Mouse (Mus musculus): ENCODE data around the gene Man2a1. TPM values are rescaled to one million over a fixed set of nuclear protein-coding genes. Genes with fewer than 3 reads are reported as not detected.

The Man2a1 gene
- polyA plus RNA-seq, 1 experiment, result 53.4 TPM

DNA sequence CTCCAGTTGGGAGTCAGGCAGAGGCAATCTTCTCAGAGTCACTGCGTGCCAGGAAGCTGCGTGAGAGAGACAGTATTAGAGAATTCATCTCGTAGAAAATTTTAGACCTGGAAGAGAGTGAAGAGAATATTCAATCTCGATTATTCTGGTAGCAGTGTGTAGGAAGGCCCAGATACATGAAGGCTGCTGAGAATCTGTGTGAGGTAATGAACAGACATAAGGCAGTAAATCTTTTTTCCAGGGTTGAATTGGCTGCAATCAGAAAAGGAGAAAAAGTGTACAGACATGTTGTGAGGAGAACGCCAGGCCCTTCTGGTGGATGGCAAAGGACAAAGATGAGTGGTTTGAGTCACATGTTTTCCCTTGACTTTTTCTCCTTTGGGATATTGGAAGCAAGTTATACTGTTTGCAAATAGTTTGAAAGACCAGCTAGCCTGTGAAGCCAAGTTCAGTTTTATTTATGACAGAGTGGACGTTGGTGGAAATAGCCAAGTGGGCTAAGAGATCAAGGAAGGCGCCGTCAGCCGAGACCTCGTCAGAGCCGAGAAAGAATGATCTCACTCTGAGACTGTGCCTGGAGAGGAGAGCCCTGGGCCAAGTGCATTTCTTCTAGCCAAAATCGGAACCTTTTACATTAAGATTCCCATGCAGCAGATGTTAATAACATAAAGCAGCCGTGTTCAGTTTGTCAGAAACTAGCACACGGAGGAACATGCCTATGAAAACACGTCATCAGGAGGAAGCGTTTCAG, 11.8 kb downstream of the Man2a1 start:
- H3K4me3 ChIP-seq (ENCODE audit: low read depth, low read length), result no peak overlapping the region
- H3K36me3 ChIP-seq (ENCODE audit: control insufficient read depth, insufficient read depth, low read length, poor library complexity, severe bottlenecking), result 0 out of 2 replicates have a peak, but pooled peaks cover 3% of the 10 kb centered on the region
- H3K9me3 ChIP-seq (replicated peaks; ENCODE audit: control insufficient read depth, insufficient read depth, low read length, poor library complexity, severe bottlenecking), result no peaks in the 10 kb centered on the region
- no peak overlapping the region for H3K27ac ChIP-seq (ENCODE audit: insufficient read depth, low read length)
- H3K27me3 ChIP-seq (ENCODE audit: control insufficient read depth, insufficient read depth, low read length, poor library complexity, severe bottlenecking), result no peaks in the 10 kb centered on the region
- TF ChIP-seq EP300 (IDR thresholded peaks at IDR 0.05; ENCODE audit: insufficient read depth, low read depth, low read length), result no peak
- TF ChIP-seq POLR2A (IDR thresholded peaks at IDR 0.05; ENCODE audit: insufficient read depth, low read length), result no peak
- no peak for TF ChIP-seq CTCF (IDR thresholded peaks at IDR 0.05; ENCODE audit: low read depth, low read length)
- no peak overlapping the region for H3K9ac ChIP-seq (ENCODE audit: low read depth, poor library complexity, severe bottlenecking)
- no peaks in the 10 kb centered on the region for H3K4me1 ChIP-seq (ENCODE audit: control insufficient read depth, insufficient read depth, low read length)

DNA sequence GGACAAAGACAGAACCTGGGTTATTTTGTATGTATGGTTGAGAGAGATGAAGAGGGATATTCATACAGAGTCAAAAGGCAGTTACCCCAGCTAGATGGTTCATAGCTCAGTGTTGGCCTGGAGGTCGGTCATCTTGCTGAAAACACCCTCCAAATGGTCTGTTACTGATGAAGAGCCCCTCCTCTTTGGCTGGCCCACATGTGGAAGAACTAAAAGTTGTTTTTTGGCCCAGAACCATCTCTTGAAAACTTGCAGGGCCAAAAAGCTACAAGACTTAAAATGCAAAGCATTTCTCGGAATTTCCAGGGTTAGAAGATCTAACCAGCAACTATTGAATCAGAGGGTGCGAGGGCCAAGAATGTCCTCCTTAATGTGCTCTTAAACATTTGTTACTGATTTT, 12.4 kb downstream of the Man2a1 start:
- H3K27ac ChIP-seq (ENCODE audit: insufficient read depth, low read length), result no peak overlapping the region
- no peaks in the 10 kb centered on the region for H3K9me3 ChIP-seq (replicated peaks; ENCODE audit: control insufficient read depth, insufficient read depth, low read length, poor library complexity, severe bottlenecking)
- TF ChIP-seq POLR2A (IDR thresholded peaks at IDR 0.05; ENCODE audit: insufficient read depth, low read length) (no peak), EP300 (IDR thresholded peaks at IDR 0.05; ENCODE audit: insufficient read depth, low read depth, low read length) (no peak), CTCF (IDR thresholded peaks at IDR 0.05; ENCODE audit: low read depth, low read length) (no peak)
- H3K4me1 ChIP-seq (ENCODE audit: control insufficient read depth, insufficient read depth, low read length), result no peaks in the 10 kb centered on the region
- H3K4me3 ChIP-seq (ENCODE audit: low read depth, low read length), result no peak overlapping the region
- H3K9ac ChIP-seq (ENCODE audit: low read depth, poor library complexity, severe bottlenecking), result no peak overlapping the region
- H3K36me3 ChIP-seq (ENCODE audit: control insufficient read depth, insufficient read depth, low read length, poor library complexity, severe bottlenecking), result 0 out of 2 replicates have a peak, but pooled peaks cover 3% of the 10 kb centered on the region
- H3K27me3 ChIP-seq (ENCODE audit: control insufficient read depth, insufficient read depth, low read length, poor library complexity, severe bottlenecking), result no peaks in the 10 kb centered on the region

DNA sequence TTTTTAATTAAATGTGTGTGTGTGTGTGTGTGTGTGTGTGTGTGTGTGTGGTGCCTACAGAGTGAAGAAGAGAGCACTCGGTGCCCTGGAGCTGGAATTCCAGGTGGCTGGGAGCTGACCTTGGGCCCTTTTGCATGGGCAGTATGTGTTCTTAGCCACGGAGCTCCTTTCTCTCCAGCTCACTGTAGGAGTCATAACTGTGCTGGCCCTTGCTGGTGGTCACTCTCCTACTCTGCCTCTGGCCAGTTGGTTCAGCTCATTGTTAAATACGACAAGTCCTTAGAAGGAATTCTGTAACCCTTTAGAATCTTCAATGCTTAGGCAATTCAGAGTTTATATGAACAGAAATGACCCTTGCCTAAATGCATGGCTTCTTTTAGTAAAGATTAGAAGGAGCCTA, 12.8 kb downstream of the Man2a1 start:
- no peaks in the 10 kb centered on the region for H3K4me1 ChIP-seq (ENCODE audit: control insufficient read depth, insufficient read depth, low read length)
- no peaks in the 10 kb centered on the region for H3K9me3 ChIP-seq (replicated peaks; ENCODE audit: control insufficient read depth, insufficient read depth, low read length, poor library complexity, severe bottlenecking)
- H3K27ac ChIP-seq (ENCODE audit: insufficient read depth, low read length), result no peak overlapping the region
- H3K27me3 ChIP-seq (ENCODE audit: control insufficient read depth, insufficient read depth, low read length, poor library complexity, severe bottlenecking), result no peaks in the 10 kb centered on the region
- no peak overlapping the region for H3K4me3 ChIP-seq (ENCODE audit: low read depth, low read length)
- TF ChIP-seq CTCF (IDR thresholded peaks at IDR 0.05; ENCODE audit: low read depth, low read length) (no peak), EP300 (IDR thresholded peaks at IDR 0.05; ENCODE audit: insufficient read depth, low read depth, low read length) (no peak), POLR2A (IDR thresholded peaks at IDR 0.05; ENCODE audit: insufficient read depth, low read length) (no peak)
- H3K36me3 ChIP-seq (ENCODE audit: control insufficient read depth, insufficient read depth, low read length, poor library complexity, severe bottlenecking), result 0 out of 2 replicates have a peak, but pooled peaks cover 3% of the 10 kb centered on the region
- H3K9ac ChIP-seq (ENCODE audit: low read depth, poor library complexity, severe bottlenecking), result no peak overlapping the region

GRCm38 (mm10) chr17:64614804-64615203, 14.3 kb downstream of the Man2a1 start:
- H3K4me1 ChIP-seq (ENCODE audit: control insufficient read depth, insufficient read depth, low read length), result no peaks in the 10 kb centered on the region
- no peaks in the 10 kb centered on the region for H3K27me3 ChIP-seq (ENCODE audit: control insufficient read depth, insufficient read depth, low read length, poor library complexity, severe bottlenecking)
- no peak overlapping the region for H3K27ac ChIP-seq (ENCODE audit: insufficient read depth, low read length)
- H3K4me3 ChIP-seq (ENCODE audit: low read depth, low read length), result no peak overlapping the region
- H3K9me3 ChIP-seq (replicated peaks; ENCODE audit: control insufficient read depth, insufficient read depth, low read length, poor library complexity, severe bottlenecking), result no peaks in the 10 kb centered on the region
- 0 out of 2 replicates have a peak, but pooled peaks cover 3% of the 10 kb centered on the region for H3K36me3 ChIP-seq (ENCODE audit: control insufficient read depth, insufficient read depth, low read length, poor library complexity, severe bottlenecking)
- no peak overlapping the region for H3K9ac ChIP-seq (ENCODE audit: low read depth, poor library complexity, severe bottlenecking)
- TF ChIP-seq POLR2A (IDR thresholded peaks at IDR 0.05; ENCODE audit: insufficient read depth, low read length), result no peak
- no peak for TF ChIP-seq CTCF (IDR thresholded peaks at IDR 0.05; ENCODE audit: low read depth, low read length)
- no peak for TF ChIP-seq EP300 (IDR thresholded peaks at IDR 0.05; ENCODE audit: insufficient read depth, low read depth, low read length)

DNA sequence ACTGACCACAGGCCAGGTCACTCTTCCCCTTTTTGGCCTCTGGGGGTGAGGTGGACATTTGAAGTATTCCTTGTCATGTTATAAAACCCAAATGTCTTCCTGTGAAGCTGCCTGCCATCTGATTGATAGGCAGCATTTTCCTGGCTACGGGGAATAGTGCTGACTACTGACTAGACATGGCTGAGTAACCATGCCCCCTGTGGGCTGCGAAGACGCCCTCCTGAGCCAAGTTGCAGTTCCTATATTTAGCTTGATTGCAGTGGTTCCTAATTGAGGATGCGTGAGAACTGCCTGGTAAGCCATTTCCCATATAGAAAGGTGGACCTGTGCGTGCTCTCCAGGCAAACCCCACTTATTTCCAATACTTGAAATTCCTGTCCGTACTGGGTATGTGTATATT, 14.9 kb downstream of the Man2a1 start:
- no peaks in the 10 kb centered on the region for H3K4me1 ChIP-seq (ENCODE audit: control insufficient read depth, insufficient read depth, low read length)
- H3K9ac ChIP-seq (ENCODE audit: low read depth, poor library complexity, severe bottlenecking), result no peak overlapping the region
- H3K27me3 ChIP-seq (ENCODE audit: control insufficient read depth, insufficient read depth, low read length, poor library complexity, severe bottlenecking), result no peaks in the 10 kb centered on the region
- no peak overlapping the region for H3K4me3 ChIP-seq (ENCODE audit: low read depth, low read length)
- H3K27ac ChIP-seq (ENCODE audit: insufficient read depth, low read length), result no peak overlapping the region
- H3K9me3 ChIP-seq (replicated peaks; ENCODE audit: control insufficient read depth, insufficient read depth, low read length, poor library complexity, severe bottlenecking), result no peaks in the 10 kb centered on the region
- 0 out of 2 replicates have a peak, but pooled peaks cover 3% of the 10 kb centered on the region for H3K36me3 ChIP-seq (ENCODE audit: control insufficient read depth, insufficient read depth, low read length, poor library complexity, severe bottlenecking)
- no peak for TF ChIP-seq EP300 (IDR thresholded peaks at IDR 0.05; ENCODE audit: insufficient read depth, low read depth, low read length)
- TF ChIP-seq POLR2A (IDR thresholded peaks at IDR 0.05; ENCODE audit: insufficient read depth, low read length), result no peak
- TF ChIP-seq CTCF (IDR thresholded peaks at IDR 0.05; ENCODE audit: low read depth, low read length), result no peak

- TF ChIP-seq CTCF (IDR thresholded peaks at IDR 0.05; ENCODE audit: low read depth, low read length), result no peak
- TF ChIP-seq POLR2A (IDR thresholded peaks at IDR 0.05; ENCODE audit: insufficient read depth, low read length), result no peak
- TF ChIP-seq EP300 (IDR thresholded peaks at IDR 0.05; ENCODE audit: insufficient read depth, low read depth, low read length), result no peak
- no peak overlapping the region for H3K27ac ChIP-seq (ENCODE audit: insufficient read depth, low read length)
- no peak overlapping the region for H3K9ac ChIP-seq (ENCODE audit: low read depth, poor library complexity, severe bottlenecking)
- no peaks in the 10 kb centered on the region for H3K4me1 ChIP-seq (ENCODE audit: control insufficient read depth, insufficient read depth, low read length)
- H3K36me3 ChIP-seq (ENCODE audit: control insufficient read depth, insufficient read depth, low read length, poor library complexity, severe bottlenecking), result no peaks in the 10 kb centered on the region
- no peak overlapping the region for H3K4me3 ChIP-seq (ENCODE audit: low read depth, low read length)
- no peaks in the 10 kb centered on the region for H3K9me3 ChIP-seq (replicated peaks; ENCODE audit: control insufficient read depth, insufficient read depth, low read length, poor library complexity, severe bottlenecking)
- no peaks in the 10 kb centered on the region for H3K27me3 ChIP-seq (ENCODE audit: control insufficient read depth, insufficient read depth, low read length, poor library complexity, severe bottlenecking)
Measured at GRCm38 (mm10) chr17:64616259-64616658, 15.7 kb downstream of the Man2a1 start.

All from ES-Bruce4 (cell line).